Mouse (Mus musculus): Measurements from ENCODE around the gene Prnp. TPM values are rescaled to one million over a fixed set of nuclear protein-coding genes. Genes with fewer than 3 reads are reported as not detected.
A peak's percentile ranks its signal among the peaks of the same experiment; 100 is the strongest.

Gene Prnp
- polyA plus RNA-seq, 1 experiment from 2014 or later: 27.7 TPM

DNA sequence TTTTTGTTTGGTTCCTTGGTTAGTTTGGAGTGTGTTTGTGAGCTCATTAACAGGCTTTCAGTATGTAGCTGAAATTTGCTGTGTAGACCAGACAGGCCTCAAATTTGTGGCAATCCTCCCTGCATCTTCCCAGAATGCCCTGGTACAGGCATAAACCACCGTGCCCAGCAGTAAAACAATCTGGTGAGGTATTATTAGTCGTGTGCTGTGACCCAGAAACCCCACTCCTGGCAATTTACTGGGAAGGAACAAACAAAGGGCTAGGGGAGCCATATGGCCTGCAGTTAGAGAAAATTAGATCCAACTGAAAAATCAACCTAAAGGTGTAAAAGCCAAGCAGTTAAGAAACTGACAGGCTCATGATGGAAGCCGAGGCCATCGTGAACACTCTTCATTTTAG, 1.6 kb downstream of the Prnp start:
- peak overlapping the region; percentile 69 for H3K4me3 ChIP-seq (ENCODE audit: low read depth, low read length)
- peak overlapping the region; percentile 81; the same call in 1 of the 2 replicates for H3K9ac ChIP-seq (ENCODE audit: low read depth, low read length)
- H3K36me3 ChIP-seq (ENCODE audit: control insufficient read depth, insufficient read depth): no peaks in the 10 kb centered on the region
- H3K27me3 ChIP-seq (ENCODE audit: control insufficient read depth, insufficient read depth, low read depth, low read length): no peaks in the 10 kb centered on the region
- H3K9me3 ChIP-seq (replicated peaks; ENCODE audit: control insufficient read depth, low read length): no peaks in the 10 kb centered on the region
- peak overlapping the region; percentile 70 for H3K4me2 ChIP-seq (ENCODE audit: low read depth, low read length)
- peaks cover 14% of the 10 kb centered on the region for H3K4me1 ChIP-seq (ENCODE audit: control insufficient read depth, low read depth, low read length)
- ATAC-seq (ENCODE audit: low read depth): no peak
- H3K27ac ChIP-seq (ENCODE audit: low read length): no peak overlapping the region
- WGBS (ENCODE audit: insufficient replicate concordance): 59% methylated on average over 4 of the region's 4 CpGs

DNA sequence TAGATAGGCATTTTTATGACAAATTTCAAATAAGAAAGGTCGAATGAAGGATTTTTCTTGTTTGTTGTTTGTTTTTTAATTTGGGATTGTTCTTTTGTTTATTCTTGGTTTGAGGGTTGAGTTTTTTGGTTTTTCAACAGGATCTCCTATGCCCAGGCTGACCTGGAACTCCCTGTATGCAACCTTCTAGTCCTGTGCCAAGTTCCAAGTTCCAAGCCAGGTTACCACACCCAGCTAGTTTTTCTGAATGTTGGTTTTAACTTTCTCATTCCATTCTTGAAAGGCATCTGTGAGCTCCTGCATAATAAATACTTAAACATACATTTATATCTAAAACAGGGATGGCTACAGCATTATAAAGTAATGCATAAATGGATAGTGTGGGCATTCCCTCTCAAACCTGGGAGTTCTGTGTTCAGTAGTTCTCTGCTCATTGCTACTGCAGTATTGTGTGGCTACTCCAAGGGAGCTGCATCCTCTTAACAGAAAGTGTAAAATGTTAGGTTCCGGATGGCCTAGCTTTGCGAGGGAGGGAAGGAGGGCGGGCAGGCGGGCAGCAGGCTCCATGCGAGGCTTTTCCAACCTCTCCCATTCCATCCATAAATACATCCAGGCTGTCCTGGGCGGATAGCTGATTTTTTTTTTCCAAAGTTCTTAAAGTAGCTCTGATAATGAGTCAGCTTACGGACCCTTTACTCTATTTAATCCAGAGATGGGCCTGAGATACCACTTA, 3.0 kb downstream of the Prnp start:
- Histone ChIP-seq H3K9ac (ENCODE audit: low read depth, low read length) (no peak overlapping the region), H3K9me3 (replicated peaks; ENCODE audit: control insufficient read depth, low read length) (no peaks in the 10 kb centered on the region), H3K4me2 (ENCODE audit: low read depth, low read length) (no peak overlapping the region), H3K36me3 (ENCODE audit: control insufficient read depth, insufficient read depth) (no peaks in the 10 kb centered on the region), H3K4me3 (ENCODE audit: low read depth, low read length) (no peak overlapping the region), H3K27me3 (ENCODE audit: control insufficient read depth, insufficient read depth, low read depth, low read length) (no peaks in the 10 kb centered on the region), H3K4me1 (ENCODE audit: control insufficient read depth, low read depth, low read length) (peaks cover 14% of the 10 kb centered on the region), H3K27ac (ENCODE audit: low read length) (no peak overlapping the region)
- ATAC-seq (ENCODE audit: low read depth): no peak
- 79% methylated on average over 8 of the region's 8 CpGs for WGBS (ENCODE audit: insufficient replicate concordance)

DNA sequence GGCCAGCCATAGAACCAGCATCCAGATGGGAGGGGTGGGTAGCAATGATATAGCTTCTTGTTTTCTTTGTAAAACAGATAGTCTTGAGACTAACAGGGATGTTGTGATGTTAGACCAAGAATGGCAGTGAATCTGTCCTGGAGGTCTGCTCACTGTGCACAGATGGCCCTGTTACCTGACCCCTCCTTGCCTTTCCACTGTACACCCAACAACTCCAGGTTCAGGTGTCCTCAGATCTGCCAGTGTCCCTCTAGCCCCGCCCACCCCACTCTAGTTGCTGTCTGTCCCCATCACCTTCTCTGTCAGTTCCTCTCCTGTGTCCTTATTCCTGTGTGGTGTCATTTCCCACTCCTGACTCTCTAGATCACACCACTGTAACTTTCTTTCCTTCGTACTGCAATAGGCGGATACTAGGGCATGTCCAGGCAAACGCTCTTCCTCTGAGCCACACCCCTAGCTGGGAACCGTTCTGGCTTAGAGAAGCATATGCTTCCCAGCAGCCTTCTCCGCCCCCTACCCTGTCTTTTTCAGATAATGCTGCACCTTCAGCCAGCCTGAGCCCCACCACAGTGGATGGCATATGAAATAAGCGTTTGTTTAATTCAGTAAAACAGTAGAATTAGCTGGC, 22.7 kb downstream of the Prnp start:
- H3K4me1 ChIP-seq (ENCODE audit: control insufficient read depth, low read depth, low read length): no peaks in the 10 kb centered on the region; the same call in 1 of the 2 replicates
- 0 out of 2 replicates have a peak, but pooled peaks have one; percentile 10 for ATAC-seq (ENCODE audit: low read depth)
- 41% methylated on average over 7 of the region's 7 CpGs for WGBS (ENCODE audit: insufficient replicate concordance)

DNA sequence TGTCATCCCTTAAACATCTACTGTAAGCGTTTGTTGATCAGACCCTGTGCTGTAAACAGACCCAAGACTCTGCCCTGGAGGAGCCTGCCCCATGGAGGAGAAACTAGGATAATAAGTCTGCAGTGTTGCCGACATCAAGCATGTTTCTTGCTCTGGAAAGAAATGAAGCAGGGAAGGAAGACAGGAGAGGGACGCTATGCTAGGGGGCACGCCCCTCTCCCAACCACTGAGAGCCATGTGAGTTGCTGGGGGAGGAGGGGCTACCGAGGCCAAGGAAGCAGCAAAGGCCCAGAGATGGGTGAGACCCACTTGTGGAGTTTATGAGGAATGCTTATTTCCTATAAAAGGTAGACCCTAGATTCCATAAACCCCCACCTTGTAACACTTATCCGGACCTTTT, 23.3 kb downstream of the Prnp start:
- WGBS (ENCODE audit: insufficient replicate concordance): 37% methylated on average over 6 of the region's 6 CpGs
- Histone ChIP-seq H3K27ac (ENCODE audit: low read length) (no peak overlapping the region), H3K27me3 (ENCODE audit: control insufficient read depth, insufficient read depth, low read depth, low read length) (no peaks in the 10 kb centered on the region), H3K4me3 (ENCODE audit: low read depth, low read length) (no peak overlapping the region), H3K4me2 (ENCODE audit: low read depth, low read length) (no peak overlapping the region), H3K36me3 (ENCODE audit: control insufficient read depth, insufficient read depth) (no peaks in the 10 kb centered on the region), H3K9ac (ENCODE audit: low read depth, low read length) (no peak overlapping the region), H3K9me3 (replicated peaks; ENCODE audit: control insufficient read depth, low read length) (no peaks in the 10 kb centered on the region), H3K4me1 (ENCODE audit: control insufficient read depth, low read depth, low read length) (no peaks in the 10 kb centered on the region; the same call in 1 of the 2 replicates)
- no peak for ATAC-seq (ENCODE audit: low read depth)

More for the DNA sequence above, 22.7 kb downstream of the Prnp start:
- Histone ChIP-seq H3K36me3 (ENCODE audit: control insufficient read depth, insufficient read depth) (no peaks in the 10 kb centered on the region), H3K9ac (ENCODE audit: low read depth, low read length) (no peak overlapping the region), H3K9me3 (replicated peaks; ENCODE audit: control insufficient read depth, low read length) (no peaks in the 10 kb centered on the region), H3K27ac (ENCODE audit: low read length) (no peak overlapping the region), H3K4me3 (ENCODE audit: low read depth, low read length) (no peak overlapping the region), H3K27me3 (ENCODE audit: control insufficient read depth, insufficient read depth, low read depth, low read length) (no peaks in the 10 kb centered on the region), H3K4me2 (ENCODE audit: low read depth, low read length) (no peak overlapping the region)

DNA sequence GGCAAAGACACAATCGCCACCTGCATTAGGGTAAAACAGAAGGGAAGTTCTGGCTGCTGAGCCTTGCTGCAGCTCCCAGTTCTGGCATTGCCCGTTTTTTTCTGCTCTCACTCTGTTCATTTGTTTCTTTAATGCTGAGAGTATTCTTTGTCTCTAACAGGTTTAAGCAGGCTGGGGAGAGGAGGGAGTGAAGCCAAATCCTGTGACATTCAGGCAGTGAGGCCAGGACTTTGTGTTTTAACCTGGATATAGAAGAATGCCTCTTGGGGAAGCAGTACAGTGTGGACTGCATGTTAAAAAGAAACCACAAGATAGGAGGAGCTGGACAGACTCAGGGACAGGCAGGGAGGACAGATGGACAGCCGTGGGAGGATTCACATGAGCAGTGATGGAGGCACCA, 23.9 kb downstream of the Prnp start:
- Histone ChIP-seq H3K27ac (ENCODE audit: low read length) (no peak overlapping the region), H3K9me3 (replicated peaks; ENCODE audit: control insufficient read depth, low read length) (no peaks in the 10 kb centered on the region), H3K9ac (ENCODE audit: low read depth, low read length) (no peak overlapping the region), H3K27me3 (ENCODE audit: control insufficient read depth, insufficient read depth, low read depth, low read length) (no peaks in the 10 kb centered on the region), H3K4me3 (ENCODE audit: low read depth, low read length) (no peak overlapping the region), H3K36me3 (ENCODE audit: control insufficient read depth, insufficient read depth) (no peaks in the 10 kb centered on the region), H3K4me1 (ENCODE audit: control insufficient read depth, low read depth, low read length) (no peaks in the 10 kb centered on the region; the same call in 1 of the 2 replicates), H3K4me2 (ENCODE audit: low read depth, low read length) (no peak overlapping the region)
- 47% methylated on average over 3 of the region's 3 CpGs for WGBS (ENCODE audit: insufficient replicate concordance)
- ATAC-seq (ENCODE audit: low read depth): no peak

DNA sequence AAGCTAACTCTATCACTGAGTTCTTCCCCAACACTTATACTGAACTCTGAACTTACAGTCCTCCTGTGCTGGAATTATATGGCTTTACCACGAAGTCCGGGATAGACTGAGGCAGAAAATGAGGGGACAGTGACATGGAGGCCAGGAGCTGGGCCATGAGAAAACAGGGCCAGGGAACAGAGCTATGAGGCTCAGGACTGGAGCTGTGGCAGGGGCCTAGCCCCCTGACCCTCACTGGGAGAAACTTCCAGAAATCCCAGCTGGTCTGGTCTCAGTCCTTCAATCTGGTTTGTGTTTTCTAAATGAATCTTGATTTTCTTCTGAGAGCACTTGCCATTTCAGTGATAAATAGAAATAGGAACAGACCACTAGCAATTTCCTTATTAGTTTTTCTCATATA, 24.5 kb downstream of the Prnp start:
- ATAC-seq (ENCODE audit: low read depth): no peak
- no peak overlapping the region for H3K4me3 ChIP-seq (ENCODE audit: low read depth, low read length)
- no peaks in the 10 kb centered on the region for H3K9me3 ChIP-seq (replicated peaks; ENCODE audit: control insufficient read depth, low read length)
- no peaks in the 10 kb centered on the region for H3K27me3 ChIP-seq (ENCODE audit: control insufficient read depth, insufficient read depth, low read depth, low read length)
- no peak overlapping the region for H3K27ac ChIP-seq (ENCODE audit: low read length)
- no peak overlapping the region for H3K4me2 ChIP-seq (ENCODE audit: low read depth, low read length)
- WGBS (ENCODE audit: insufficient replicate concordance): 93% methylated on average over 2 of the region's 2 CpGs
- no peak overlapping the region for H3K9ac ChIP-seq (ENCODE audit: low read depth, low read length)
- H3K36me3 ChIP-seq (ENCODE audit: control insufficient read depth, insufficient read depth): no peaks in the 10 kb centered on the region
- no peaks in the 10 kb centered on the region; the same call in 1 of the 2 replicates for H3K4me1 ChIP-seq (ENCODE audit: control insufficient read depth, low read depth, low read length)

DNA sequence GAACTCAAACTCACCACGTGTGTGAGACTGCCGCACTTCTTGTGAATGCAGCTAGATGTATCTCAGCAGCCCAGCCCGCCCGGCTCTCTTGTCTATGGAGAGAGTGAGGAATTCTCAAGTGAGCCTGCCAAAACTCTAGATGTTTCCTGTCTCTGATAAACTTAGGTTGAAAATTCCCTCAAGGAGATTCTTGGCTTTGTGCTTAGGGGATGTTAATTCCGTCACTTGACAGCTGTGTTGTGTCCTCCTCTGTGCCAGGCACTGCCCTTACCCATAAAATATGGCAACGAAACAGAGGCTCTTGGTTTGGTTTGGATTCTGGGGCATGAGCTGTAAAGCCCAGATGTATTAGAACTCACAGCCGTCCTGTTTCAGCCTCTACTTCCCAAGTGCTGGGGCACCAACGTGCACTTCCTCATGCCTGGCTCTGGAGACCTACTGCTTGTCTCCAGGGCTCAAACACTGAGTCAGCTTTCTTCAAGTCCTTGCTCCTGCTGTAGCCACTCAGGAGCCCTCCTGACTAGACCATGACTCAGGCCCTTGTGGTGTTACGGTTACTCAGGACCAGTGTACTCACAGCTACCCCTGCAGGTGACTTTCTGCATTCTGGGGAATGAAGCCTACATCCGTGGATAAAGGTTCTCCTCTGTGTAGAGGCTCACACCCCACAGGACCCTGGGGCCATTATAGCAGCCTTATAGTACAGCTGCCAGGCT, 25.8 kb downstream of the Prnp start:
- H3K9me3 ChIP-seq (replicated peaks; ENCODE audit: control insufficient read depth, low read length): no peaks in the 10 kb centered on the region
- no peak overlapping the region for H3K9ac ChIP-seq (ENCODE audit: low read depth, low read length)
- H3K27me3 ChIP-seq (ENCODE audit: control insufficient read depth, insufficient read depth, low read depth, low read length): no peaks in the 10 kb centered on the region
- ATAC-seq (ENCODE audit: low read depth): peak; percentile 74
- 56% methylated on average over 10 of the region's 10 CpGs for WGBS (ENCODE audit: insufficient replicate concordance)
- H3K27ac ChIP-seq (ENCODE audit: low read length): no peak overlapping the region
- peaks cover 11% of the 10 kb centered on the region for H3K4me1 ChIP-seq (ENCODE audit: control insufficient read depth, low read depth, low read length)
- no peak overlapping the region for H3K4me3 ChIP-seq (ENCODE audit: low read depth, low read length)
- H3K4me2 ChIP-seq (ENCODE audit: low read depth, low read length): no peak overlapping the region
- H3K36me3 ChIP-seq (ENCODE audit: control insufficient read depth, insufficient read depth): no peaks in the 10 kb centered on the region

DNA sequence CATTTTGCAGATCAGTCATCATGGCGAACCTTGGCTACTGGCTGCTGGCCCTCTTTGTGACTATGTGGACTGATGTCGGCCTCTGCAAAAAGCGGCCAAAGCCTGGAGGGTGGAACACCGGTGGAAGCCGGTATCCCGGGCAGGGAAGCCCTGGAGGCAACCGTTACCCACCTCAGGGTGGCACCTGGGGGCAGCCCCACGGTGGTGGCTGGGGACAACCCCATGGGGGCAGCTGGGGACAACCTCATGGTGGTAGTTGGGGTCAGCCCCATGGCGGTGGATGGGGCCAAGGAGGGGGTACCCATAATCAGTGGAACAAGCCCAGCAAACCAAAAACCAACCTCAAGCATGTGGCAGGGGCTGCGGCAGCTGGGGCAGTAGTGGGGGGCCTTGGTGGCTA, 26.7 kb downstream of the Prnp start:
- WGBS (ENCODE audit: insufficient replicate concordance): 90% methylated on average over 10 of the region's 10 CpGs
- Histone ChIP-seq H3K4me2 (ENCODE audit: low read depth, low read length) (no peak overlapping the region), H3K27ac (ENCODE audit: low read length) (no peak overlapping the region)

More for the DNA sequence above, 26.7 kb downstream of the Prnp start:
- Histone ChIP-seq H3K9me3 (replicated peaks; ENCODE audit: control insufficient read depth, low read length) (no peaks in the 10 kb centered on the region), H3K27me3 (ENCODE audit: control insufficient read depth, insufficient read depth, low read depth, low read length) (no peaks in the 10 kb centered on the region), H3K4me3 (ENCODE audit: low read depth, low read length) (no peak overlapping the region), H3K36me3 (ENCODE audit: control insufficient read depth, insufficient read depth) (no peaks in the 10 kb centered on the region), H3K4me1 (ENCODE audit: control insufficient read depth, low read depth, low read length) (peaks cover 19% of the 10 kb centered on the region), H3K9ac (ENCODE audit: low read depth, low read length) (no peak overlapping the region)
- ATAC-seq (ENCODE audit: low read depth): no peak
